Mouse (Mus musculus) liver, postnatal 0 days (tissue): ENCODE data around the gene Zcchc9.

Experiments
- CTCF ChIP-seq: sonication (generic); IDR thresholded peaks from 2 replicates; pipeline ENCODE4 v1.5.1; 2016; ENCODE audit warnings: antibody characterized with exemption, low read depth
- EP300 ChIP-seq: IDR thresholded peaks from 2 replicates; pipeline ENCODE4 v1.6.1; 2016; ENCODE audit warnings: antibody characterized with exemption, low read depth, mild to moderate bottlenecking

DNA sequence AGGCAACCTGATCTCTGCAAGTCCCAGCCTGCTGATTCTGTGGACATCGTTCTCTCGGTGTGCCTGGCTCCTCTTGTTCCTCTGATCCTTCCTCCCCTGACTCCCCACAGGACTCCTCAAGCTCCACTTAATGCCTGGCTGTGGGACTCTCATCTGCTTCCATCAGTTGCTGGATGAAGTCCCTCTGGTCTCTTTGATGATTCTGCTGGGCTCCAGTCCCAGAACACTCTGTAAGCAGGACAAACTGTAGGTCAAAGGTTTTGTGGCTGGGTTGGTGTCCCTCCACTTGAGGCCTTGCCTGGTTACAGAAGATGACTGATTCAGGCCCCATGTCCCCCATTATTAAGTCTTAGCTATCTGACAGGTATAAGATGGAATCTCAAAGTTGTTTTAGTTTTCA lies 18.6 kb upstream of the Zcchc9 start:
- TF ChIP-seq CTCF (no peak), EP300 (no peak)
